Mouse (Mus musculus) liver, embryonic 14.5 days (tissue): ENCODE results near the gene Sec62. TPM values are rescaled to one million over a fixed set of nuclear protein-coding genes. Genes with fewer than 3 reads are reported as not detected.

ENCODE experiments used
- ATAC-seq: fragments of 200-750 bp; cut with Nextera tagmentation; 2 replicates; pipeline ENCODE4 v1.8.0; 2017; ENCODE audit warnings: moderate number of reproducible peaks, mild to moderate bottlenecking, moderate library complexity; ENCODE audit not compliant: insufficient read depth
- DNase-seq, 3 experiments: peaks; one replicate each; pipeline ENCODE4 v3.0.0-alpha.2; 2012 to 2013; ENCODE audit warnings: low read depth in 3 of 3, low spot score in 3 of 3
- H3K27ac ChIP-seq: fragments of 300-500 bp; sonication (generic); 2 replicates; pipeline ENCODE4 v1.5.1; 2014; ENCODE audit warnings: moderate library complexity, mild to moderate bottlenecking, control low read depth, inconsistent platforms
- H3K27me3 ChIP-seq: fragments of 300-500 bp; sonication (generic); 2 replicates; pipeline ENCODE4 v1.6.1; 2014; ENCODE audit warnings: mild to moderate bottlenecking, low read length, moderate library complexity; ENCODE audit not compliant: control insufficient read depth, insufficient read depth
- H3K36me3 ChIP-seq: fragments of 300-500 bp; sonication (generic); replicated peaks from 2 replicates; pipeline ENCODE4 v1.6.1; 2014; ENCODE audit warnings: low read depth; ENCODE audit not compliant: control insufficient read depth, insufficient read depth
- H3K4me1 ChIP-seq, 2 experiments: fragments of 200-500 bp in 1 of 2; fragments of 300-500 bp in 1 of 2; sonication (generic) in 1 of 2; replicated peaks; 2 replicates each; pipeline ENCODE4 v1.6.1; 2012 to 2014; ENCODE audit warnings: antibody characterized with exemption in 1 of 2, inconsistent platforms in 1 of 2, low read length in 1 of 2; ENCODE audit not compliant: control insufficient read depth in 2 of 2, insufficient read depth in 2 of 2
- H3K4me2 ChIP-seq: fragments of 300-500 bp; sonication (generic); 2 replicates; pipeline ENCODE4 v1.6.1; 2014; ENCODE audit warnings: low read depth, mild to moderate bottlenecking, control low read depth, moderate library complexity
- H3K4me3 ChIP-seq, 2 experiments: fragments of 200-500 bp in 1 of 2; fragments of 300-500 bp in 1 of 2; sonication (generic) in 1 of 2; 2 replicates each; pipeline ENCODE4 v1.5.1; 2012 to 2014; ENCODE audit warnings: low read depth in 2 of 2, low read length in 2 of 2, mild to moderate bottlenecking in 2 of 2, control low read depth in 1 of 2, inconsistent platforms in 1 of 2, moderate library complexity in 1 of 2; ENCODE audit not compliant: insufficient read depth in 1 of 2
- H3K9ac ChIP-seq: fragments of 300-500 bp; sonication (generic); replicated peaks from 2 replicates; pipeline ENCODE4 v1.6.1; 2014; ENCODE audit warnings: mild to moderate bottlenecking, control low read depth, moderate library complexity
- H3K9me3 ChIP-seq: fragments of 300-500 bp; sonication (generic); 2 replicates; pipeline ENCODE4 v1.6.1; 2016; ENCODE audit warnings: low read length, mixed read lengths; ENCODE audit not compliant: control insufficient read depth
- CTCF ChIP-seq: IDR thresholded peaks from 2 replicates; pipeline ENCODE4 v1.5.1; 2016; ENCODE audit warnings: antibody characterized with exemption, low read depth, control low read depth
- EP300 ChIP-seq: IDR thresholded peaks from 2 replicates; pipeline ENCODE4 v1.6.1; 2016; ENCODE audit warnings: antibody characterized with exemption, low read depth
- WGBS: fragments of 180-500 bp; shearing (Covaris S2); extraction: QIAGEN DNeasy Blood & Tissue Kit; methylation state at CpG from one replicate; pipeline ENCODE4 v1.1.7; 2014; ENCODE audit not compliant: insufficient replicate concordance; 5-methylcytosine and 5-hydroxymethylcytosine counted together
- polyA plus RNA-seq, 2 experiments: library from polyadenylated mRNA; depleted of rRNA in 1 of 2; stranded (reverse) in 1 of 2; unstranded in 1 of 2; fragments of >200 nt; fragmentation: Nextera tagmentation in 1 of 2; extraction: Ambion mirVana in 1 of 2; gene quantifications; 2 replicates each; pipeline versions ENCODE4 v1.2.1 to v1.2.3; 2012 to 2014

The Sec62 gene
- polyA plus RNA-seq (2012; rRNA removed) = 16.3 and 24.4 TPM in 2 replicates
- 57.7 and 57.8 TPM in 2 replicates for polyA plus RNA-seq (2014; fragmentation: Nextera tagmentation; extraction: Ambion mirVana)

DNA sequence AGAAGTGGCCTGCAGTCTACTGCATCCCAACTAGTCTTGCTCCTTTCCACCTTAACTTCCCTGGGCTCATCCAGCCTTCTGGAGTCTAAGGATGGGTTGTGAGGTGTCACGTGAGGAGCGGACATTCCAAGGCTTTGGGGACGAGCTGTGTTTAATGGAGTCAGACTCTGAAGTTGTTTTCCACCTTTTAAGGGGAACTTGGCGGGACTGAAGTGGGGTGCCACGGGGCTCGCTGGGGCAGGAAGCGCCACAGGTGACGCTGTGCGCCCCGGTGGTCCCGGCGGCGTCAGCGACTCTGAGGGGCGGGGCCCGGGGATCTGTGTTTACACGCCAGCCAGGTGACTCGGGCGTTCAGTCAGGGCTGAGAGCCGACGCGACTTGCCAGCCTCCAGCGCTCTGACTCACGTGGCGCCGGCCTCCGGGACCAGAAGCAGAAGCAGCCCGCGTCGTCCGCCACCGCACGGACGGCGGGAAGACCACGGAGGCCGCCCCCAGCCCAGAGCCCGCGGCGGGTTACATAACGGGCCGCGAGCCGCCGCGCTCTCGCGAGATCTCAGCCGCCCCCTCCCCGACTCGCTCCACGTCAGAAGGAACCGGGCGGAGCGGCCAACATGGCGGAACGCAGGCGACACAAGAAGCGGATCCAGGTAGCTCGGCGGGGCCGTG is at the start of gene Sec62:
Gene Sec62, plus strand, starts transcription at position 139 of the 666 bp plus-strand sequence.
- ATAC-seq (peak; percentile 92), DNase-seq (peak; percentile 79 to 84 (median 82))
- under 1% methylated on average over 61 of the region's 62 CpGs for WGBS
- TF ChIP-seq EP300 (peak; percentile 71), CTCF (no peak; the same call in 1 of the 2 replicates)
- Histone ChIP-seq H3K4me2 (peak within 1 kb of the TSS; percentile 68), H3K27ac (peak within 1 kb of the TSS; percentile 78), H3K27me3 (no peaks in the 10 kb centered on the region), H3K4me1 (peaks cover 5 to 7% of the 10 kb centered on the region in 2 experiments; a peak in 3 of 4 replicates), H3K9ac (peak within 1 kb of the TSS; percentile 98), H3K4me3 (peak within 1 kb of the TSS; percentile 98 to 100), H3K36me3 (no peaks in the 10 kb centered on the region), H3K9me3 (no peaks in the 10 kb centered on the region)

DNA sequence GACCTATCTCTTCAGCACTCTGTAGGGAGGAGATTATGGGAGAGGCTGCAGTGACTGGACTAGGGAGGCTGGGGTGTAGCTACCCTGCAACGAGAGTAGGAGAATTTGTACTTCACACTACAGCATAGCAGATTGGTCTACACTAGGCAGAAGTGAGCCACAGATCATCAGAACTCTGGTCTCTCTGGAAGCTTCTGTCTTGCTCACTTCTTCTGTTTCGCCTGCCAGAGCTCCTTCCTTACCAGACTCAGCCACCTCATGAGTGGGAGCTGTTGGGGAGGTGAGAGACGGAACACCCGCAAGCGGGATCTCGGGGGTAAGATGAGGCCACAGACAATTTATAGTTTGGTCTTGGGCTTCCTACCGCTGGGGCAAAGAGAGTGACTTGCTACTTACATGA is 49.8 kb upstream of the Sec62 start:
- WGBS = 77% methylated on average over 7 of the region's 7 CpGs

DNA sequence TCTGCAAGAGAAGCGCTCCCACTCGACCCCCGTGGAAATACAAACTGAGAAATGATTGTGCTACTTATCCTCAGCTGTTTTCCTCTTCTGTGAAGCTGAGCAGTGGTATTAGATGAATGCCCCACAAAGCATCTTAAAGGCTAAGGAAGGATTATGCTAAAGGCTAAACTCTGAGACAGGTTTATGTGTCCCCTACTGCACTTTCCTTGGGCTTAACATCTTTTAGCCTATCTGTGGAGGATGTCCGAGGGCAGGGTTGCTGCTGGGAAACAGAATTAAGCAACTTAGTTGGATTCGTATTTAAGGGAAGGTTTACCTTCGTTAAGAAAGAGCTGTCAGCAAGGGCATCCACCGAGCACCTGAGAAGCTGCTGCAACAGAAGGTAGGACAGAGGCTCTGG is 46.7 kb upstream of the Sec62 start, which contains the start of gene Samd7:
Gene Samd7, plus strand, starts transcription at position 288 of the 400 bp plus-strand sequence.
- TF ChIP-seq EP300 (no peak), CTCF (no peak)
- Histone ChIP-seq H3K4me3 (no peak within 1 kb of the TSS), H3K27me3 (no peaks in the 10 kb centered on the region), H3K9ac (no peak within 1 kb of the TSS), H3K36me3 (no peaks in the 10 kb centered on the region), H3K9me3 (no peaks in the 10 kb centered on the region), H3K27ac (no peak within 1 kb of the TSS), H3K4me2 (no peak within 1 kb of the TSS), H3K4me1 (no peaks in the 10 kb centered on the region)
- 56% methylated on average over 7 of the region's 7 CpGs for WGBS
- DNase-seq (no peak), ATAC-seq (no peak)

More for the DNA sequence above, 49.8 kb upstream of the Sec62 start:
- Histone ChIP-seq H3K4me3 (no peak overlapping the region), H3K36me3 (no peaks in the 10 kb centered on the region), H3K27ac (no peak overlapping the region), H3K27me3 (no peaks in the 10 kb centered on the region), H3K4me1 (no peaks in the 10 kb centered on the region), H3K4me2 (no peak overlapping the region), H3K9ac (no peak overlapping the region), H3K9me3 (no peaks in the 10 kb centered on the region)
- ATAC-seq (no peak), DNase-seq (no peak)
- TF ChIP-seq EP300 (no peak), CTCF (no peak)

GRCm38 (mm10) chr3:30748316-30748715 is 44.4 kb upstream of the Sec62 start:
- Histone ChIP-seq H3K4me2 (no peak overlapping the region), H3K4me1 (no peaks in the 10 kb centered on the region), H3K36me3 (no peaks in the 10 kb centered on the region), H3K9ac (no peak overlapping the region), H3K9me3 (no peaks in the 10 kb centered on the region), H3K4me3 (no peak overlapping the region), H3K27me3 (no peaks in the 10 kb centered on the region), H3K27ac (no peak overlapping the region)
- TF ChIP-seq CTCF = no peak
- 71% methylated on average over 9 of the region's 9 CpGs for WGBS
- no peak for DNase-seq
- no peak for ATAC-seq

GRCm38 (mm10) chr3:30754696-30755095 is 38.0 kb upstream of the Sec62 start:
- WGBS = 68% methylated on average over 4 of the region's 4 CpGs
- ATAC-seq = no peak
- no peak overlapping the region for H3K9ac ChIP-seq
- TF ChIP-seq EP300 = no peak
- TF ChIP-seq CTCF = no peak
- H3K36me3 ChIP-seq = no peaks in the 10 kb centered on the region
- H3K4me1 ChIP-seq = no peaks in the 10 kb centered on the region
- H3K4me3 ChIP-seq = no peak overlapping the region
- H3K9me3 ChIP-seq = no peaks in the 10 kb centered on the region
- no peaks in the 10 kb centered on the region for H3K27me3 ChIP-seq
- no peak overlapping the region for H3K4me2 ChIP-seq
- no peak for DNase-seq
- no peak overlapping the region for H3K27ac ChIP-seq
